Mouse (Mus musculus): ENCODE results near the gene Mmgt2.
A peak's percentile ranks its signal among the peaks of the same experiment; 100 is the strongest.

Gene Mmgt2

DNA sequence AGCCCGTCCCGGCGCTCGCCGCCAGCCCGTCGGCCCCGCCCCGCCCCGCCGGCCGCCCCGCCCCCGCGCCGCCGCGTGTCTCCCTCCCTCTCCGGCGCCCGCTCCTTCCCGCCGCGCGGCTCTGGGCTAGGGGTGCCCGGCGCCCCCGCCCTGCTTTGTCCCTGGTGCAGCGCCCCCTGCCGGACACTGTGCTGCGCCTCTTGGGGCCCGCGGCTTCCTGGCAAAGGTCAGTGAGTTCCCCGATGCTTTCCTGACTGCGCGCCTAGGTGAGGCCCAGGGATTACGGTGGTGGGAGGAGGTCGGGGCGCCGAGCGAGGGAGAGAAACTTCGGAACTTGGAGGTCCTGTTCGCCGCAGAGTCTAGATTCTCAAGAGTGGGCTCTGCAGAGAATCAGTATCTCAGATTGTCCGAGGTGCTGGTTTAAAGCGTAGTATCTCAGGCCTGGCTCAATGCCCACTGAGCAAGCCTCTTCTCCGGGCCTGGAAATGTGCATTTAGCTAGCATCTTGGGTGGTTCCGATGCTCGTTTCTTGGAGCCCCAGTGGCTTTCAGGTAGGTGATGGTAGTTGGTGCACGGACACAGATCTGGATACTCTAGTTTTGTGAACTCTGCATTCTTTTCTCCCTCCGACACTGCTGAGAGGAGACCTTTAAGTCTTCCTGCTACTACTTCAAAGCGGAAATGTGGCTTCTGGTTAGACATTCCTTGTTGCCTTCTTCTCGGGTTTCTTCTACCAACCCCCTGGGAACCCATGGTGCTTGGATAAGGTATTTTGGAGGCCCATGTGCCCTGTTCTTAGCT is at the start of gene Mmgt2:
Mmgt2 (plus strand) TSS at position 74 of the 801 bp plus-strand sequence.
- peak; percentile 98 for DNase-seq

DNA sequence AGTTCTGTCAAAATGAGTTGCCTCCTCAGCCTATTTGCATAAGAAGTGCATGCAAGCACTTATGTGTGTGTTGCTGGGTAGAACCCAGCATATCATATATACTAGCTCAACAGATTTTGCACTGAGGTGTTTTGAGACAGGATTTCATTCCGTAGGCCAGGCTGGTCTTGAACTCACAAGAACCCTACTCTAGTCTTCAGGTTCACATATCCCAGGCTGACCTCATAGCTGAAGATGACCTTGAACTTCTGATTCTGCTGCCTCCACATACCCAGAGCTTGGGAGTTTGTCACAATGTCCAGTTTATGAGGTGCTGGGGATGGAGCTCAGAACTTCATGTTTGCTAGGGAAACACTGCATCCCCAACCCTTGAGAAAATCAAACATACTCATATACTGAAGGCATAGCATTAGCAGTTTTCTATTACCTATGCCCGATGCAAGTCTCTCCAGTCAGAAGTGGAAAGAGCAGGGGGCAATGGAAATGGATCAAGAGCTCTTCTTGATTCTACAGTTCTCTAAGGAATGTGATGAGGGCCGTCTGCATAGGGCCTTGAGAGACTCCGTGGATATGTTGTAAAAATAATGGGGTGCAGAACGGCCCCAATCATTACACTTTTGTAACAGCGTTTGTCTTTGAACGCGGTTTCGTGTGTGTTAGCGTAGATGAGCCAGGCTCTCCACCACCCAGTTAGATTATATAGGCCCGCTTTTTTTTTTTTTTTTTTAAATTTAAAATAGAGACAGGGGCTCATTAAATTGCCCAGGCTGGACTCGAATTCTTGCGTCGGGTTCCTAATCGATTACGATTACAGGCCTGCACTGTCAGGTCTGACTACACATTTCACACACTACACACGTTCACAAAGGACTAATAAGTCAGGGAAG is 46.5 kb upstream of the Mmgt2 start:
- peak; percentile 47 for DNase-seq

GRCm38 (mm10) chr11:62602619-62603311 is 45.7 kb upstream of the Mmgt2 start:
- DNase-seq = peak; percentile 100

GRCm38 (mm10) chr11:62603312-62604056 is 45.0 kb upstream of the Mmgt2 start:
- peak; percentile 29 for DNase-seq

- no peak for DNase-seq
Observed at GRCm38 (mm10) chr11:62604123-62604706, 44.2 kb upstream of the Mmgt2 start.

DNA sequence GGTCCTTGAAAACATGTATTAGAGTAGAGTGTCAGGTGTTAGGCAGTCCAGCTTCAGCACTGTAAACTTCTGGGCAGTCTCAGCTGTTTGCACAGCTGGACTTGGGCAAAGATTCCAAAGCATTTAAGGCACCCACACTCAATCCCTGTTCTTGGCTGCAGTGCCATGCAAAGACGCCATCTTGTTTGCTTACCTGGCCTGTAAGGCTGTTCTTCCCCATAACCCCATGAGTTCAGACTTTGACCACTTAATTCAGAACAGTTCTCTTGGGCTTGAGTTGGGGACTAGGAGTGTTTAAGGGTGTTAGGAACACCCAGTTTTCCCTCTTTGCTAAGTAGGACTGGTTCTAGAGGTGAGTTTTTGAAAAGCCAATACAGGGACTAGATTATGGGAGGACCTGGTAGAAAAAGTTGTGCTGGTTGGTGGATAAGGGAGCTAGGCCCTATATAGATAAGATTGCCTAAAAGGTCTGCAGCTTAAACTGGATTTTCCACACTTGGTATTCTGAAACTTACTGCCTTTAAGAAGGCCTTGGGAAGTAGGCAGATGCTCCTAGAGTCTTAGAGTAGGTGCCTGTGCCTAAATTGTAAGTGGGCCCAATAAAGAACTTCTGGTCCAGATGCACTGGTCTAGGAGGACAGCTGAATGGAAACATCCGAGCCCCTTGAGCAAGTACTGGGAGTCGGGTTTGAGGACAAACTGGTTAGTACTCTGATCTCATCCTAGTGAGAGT is 43.4 kb upstream of the Mmgt2 start:
- no peak for DNase-seq

DNA sequence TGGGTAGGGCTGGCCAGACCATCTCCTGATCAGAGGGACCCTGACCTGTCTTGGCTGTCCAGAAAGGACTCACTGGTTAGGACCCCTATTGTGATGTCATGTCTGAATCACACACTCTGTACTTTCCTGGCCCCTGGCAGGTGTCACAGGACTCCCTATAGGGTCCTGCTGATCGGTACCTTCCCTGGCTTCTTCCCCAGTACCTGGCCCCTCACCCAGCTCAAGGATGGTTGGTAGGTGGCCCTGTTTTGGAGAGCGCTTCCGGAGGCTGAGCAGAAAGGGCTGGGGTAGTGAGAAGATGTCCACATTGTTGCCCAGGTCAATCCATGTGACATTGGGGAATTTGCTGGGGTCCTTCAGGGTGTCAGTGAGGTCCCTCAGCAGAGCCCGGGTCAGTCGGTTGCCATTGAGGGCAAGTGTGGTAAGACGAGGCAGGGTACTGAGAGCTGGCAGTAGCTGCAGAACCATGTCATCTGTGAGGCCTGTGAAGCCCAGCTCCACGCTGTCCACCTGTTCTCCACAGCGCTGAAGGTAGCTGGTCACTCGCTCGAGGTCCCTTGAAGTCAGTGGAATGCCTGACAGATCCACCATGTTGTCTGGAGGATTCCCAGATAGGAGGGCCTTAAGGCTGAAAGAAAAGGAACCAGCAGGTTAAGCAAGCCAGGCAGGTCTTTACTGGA is 42.7 kb upstream of the Mmgt2 start:
- no peak for DNase-seq

DNA sequence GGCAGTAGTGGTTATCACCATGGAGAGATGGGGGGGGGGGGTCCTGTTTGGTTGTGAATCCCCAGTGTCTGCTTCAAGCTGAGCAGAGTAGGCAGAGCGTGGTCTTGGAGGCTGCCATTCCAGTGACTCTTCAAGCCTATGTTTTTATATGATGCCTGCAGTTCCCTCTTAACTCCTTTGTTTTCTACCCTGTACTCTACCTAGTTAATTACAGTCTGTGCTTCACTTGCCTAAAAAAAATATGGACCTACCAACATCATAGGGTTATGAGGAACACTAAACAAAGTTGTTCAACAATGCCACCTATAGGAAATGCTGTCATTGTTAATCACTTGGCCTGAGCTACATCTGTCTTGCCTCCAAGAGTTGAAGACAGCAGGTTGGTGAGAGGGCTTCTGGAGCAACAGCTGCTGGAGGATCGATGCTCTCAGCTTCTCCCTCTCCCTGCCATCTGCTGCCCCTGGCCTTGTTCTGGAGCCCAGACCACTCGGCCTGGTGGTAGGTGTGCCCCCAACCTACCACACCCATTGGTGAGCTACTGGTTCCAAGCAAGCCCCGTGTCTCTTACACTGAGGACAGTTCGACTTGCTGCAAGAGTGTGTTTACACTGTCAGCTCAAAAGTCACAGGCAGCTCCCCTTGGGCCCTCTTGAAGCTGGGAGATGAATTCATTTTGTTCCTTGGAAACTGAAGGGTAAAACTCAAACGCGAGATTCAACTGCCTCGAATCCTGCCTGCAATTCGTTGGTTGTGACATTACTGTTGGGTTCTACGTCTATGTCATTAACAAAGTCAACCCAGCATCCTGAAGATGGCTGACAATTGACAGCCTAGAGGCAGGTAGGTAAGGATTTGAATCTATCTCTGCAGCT is 41.9 kb upstream of the Mmgt2 start:
- DNase-seq = peak; percentile 20

- no peak for DNase-seq
Observed at GRCm38 (mm10) chr11:62607170-62607951, 41.1 kb upstream of the Mmgt2 start.

GRCm38 (mm10) chr11:62607952-62608201 is 40.6 kb upstream of the Mmgt2 start:
- DNase-seq = no peak

DNA sequence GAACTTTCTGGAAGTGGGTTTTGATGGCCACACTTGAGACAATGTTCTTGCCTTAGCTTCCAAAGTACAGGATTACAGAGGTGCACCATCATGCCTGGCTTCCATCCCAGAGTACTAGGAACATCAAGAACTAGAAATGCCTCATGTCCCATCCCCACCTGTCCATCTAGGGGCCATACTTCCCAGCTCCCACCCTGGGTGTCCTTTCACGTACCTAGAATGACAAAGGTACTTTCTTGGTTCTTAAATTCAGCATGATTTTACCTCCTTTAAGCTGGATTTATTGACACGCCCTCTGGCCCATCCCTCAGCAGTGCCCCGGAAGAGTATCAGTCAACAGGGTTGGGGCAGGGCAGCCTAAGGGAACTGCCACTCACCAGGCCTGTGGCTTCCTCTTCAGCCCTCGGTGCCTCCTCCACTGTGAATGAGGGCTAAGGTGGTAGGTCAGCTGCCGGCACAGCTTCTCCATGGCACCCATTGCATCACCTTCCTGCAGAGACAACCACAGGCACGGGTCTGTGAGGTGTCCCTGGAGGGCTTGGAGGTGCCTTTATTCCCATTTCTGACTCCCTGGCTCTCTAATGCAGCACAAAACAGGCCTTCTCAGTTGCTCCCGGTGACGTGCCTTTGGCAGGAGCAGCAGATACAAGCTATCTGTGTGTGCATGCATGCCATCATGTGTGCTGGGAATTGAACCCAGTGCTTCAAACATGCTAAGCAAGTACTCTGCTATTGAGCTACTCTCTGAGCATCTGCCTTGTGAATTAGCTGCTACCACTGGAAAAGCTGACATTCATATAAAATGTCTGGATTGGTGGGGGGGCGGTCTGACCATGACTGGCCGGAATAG is 39.4 kb upstream of the Mmgt2 start:
- DNase-seq = peak; percentile 11

GRCm38 (mm10) chr11:62610304-62610703 is 38.2 kb upstream of the Mmgt2 start:
- no peak for DNase-seq

GRCm38 (mm10) chr11:62612604-62613003 is 35.9 kb upstream of the Mmgt2 start:
- DNase-seq = no peak

- DNase-seq = peak; percentile 96
Observed at GRCm38 (mm10) chr11:62613657-62614365, 34.7 kb upstream of the Mmgt2 start.

- no peak for DNase-seq
Observed at GRCm38 (mm10) chr11:62614876-62615410, 33.5 kb upstream of the Mmgt2 start.

DNA sequence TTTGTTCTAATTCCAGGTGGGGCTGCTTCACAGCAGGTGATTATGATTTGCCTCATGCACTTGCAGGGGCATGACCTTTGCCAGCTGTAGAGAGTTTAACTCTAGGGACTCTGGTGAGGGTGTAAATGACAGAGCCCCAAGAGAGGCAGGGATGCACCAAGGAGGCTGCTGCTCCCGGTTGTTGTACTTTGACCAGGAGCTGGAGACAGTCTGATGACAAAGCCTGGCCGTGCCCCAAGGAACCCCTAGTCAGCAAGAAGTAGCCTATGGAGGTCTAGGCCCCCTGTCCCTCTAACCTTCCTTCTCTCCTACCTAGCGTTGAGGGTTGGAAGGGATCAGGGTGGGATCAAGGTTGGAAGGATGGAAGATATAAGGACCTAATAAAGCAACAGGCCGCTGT is 33.0 kb upstream of the Mmgt2 start:
- DNase-seq = no peak

- no peak for DNase-seq
Observed at GRCm38 (mm10) chr11:62621079-62621478, 27.4 kb upstream of the Mmgt2 start.
